Mouse (Mus musculus) left cerebral cortex, adult 2 months (tissue): ENCODE data around the gene Hes6. TPM values are rescaled to one million over a fixed set of nuclear protein-coding genes. Genes with fewer than 3 reads are reported as not detected.

Experiments
- DNase-seq, 2 experiments: peaks; one replicate each; pipeline ENCODE4 v3.0.0; 2021 to 2022; ENCODE audit warnings: low spot score in 2 of 2, mixed read lengths in 1 of 2; ENCODE audit errors: extremely low spot score in 1 of 2
- H3K27ac ChIP-seq: fragments of 200-600 bp; 2 replicates; pipeline ENCODE4 v1.8.1; 2022
- H3K4me3 ChIP-seq: fragments of 200-600 bp; 2 replicates; pipeline ENCODE4 v1.8.1; 2022
- CTCF ChIP-seq: fragments of 200-600 bp; IDR thresholded peaks from 2 replicates; pipeline ENCODE4 v1.8.1; 2022; ENCODE audit warnings: antibody characterized with exemption, mild to moderate bottlenecking, moderate library complexity
- intact Hi-C: fragments of 180-260 bp; cut with DNase I; formaldehyde crosslinking; loops from one replicate; pipeline ENCODE4 v1.15.1; 2025
- long read RNA-seq, 2 experiments: library from polyadenylated mRNA; stranded (forward); transcript quantifications; one replicate each; pipeline ENCODE4 v2.0.0; 2021; ENCODE audit warnings: borderline mapping rate in 2 of 2
- total RNA-seq, 2 experiments: library from RNA; stranded (reverse); gene quantifications; 2 replicates each; pipeline ENCODE4 v1.2.3; 2021

The Hes6 gene
- total RNA-seq, result 10 to 100 TPM; 13.4 to 14.6 TPM
- long read RNA-seq, experiment 1, transcript Hes6-201 (4 exons, 1,335 nt), result major isoform, 7 of 13 reads
- long read RNA-seq, experiment 1, transcript Hes6-202 (3 exons, 1,573 nt), result minor isoform, 6 of 13 reads
- long read RNA-seq, experiment 1, partial matches to known transcripts, result 0 of 13 reads
- long read RNA-seq, experiment 1, other reads (novel, unspliced or antisense), result 0 of 13 reads
- long read RNA-seq, experiment 2, transcript Hes6-201 (4 exons, 1,335 nt), result major isoform, 5 of 10 reads
- long read RNA-seq, experiment 2, partial matches to known transcripts, result 1 of 10 reads
- long read RNA-seq, experiment 2, other reads (novel, unspliced or antisense), result 0 of 10 reads

- intact Hi-C loops, result no loop called here
- DNase-seq, result peak; percentile 50 to 62
- peak within 1 kb of the TSS; percentile 84 for H3K4me3 ChIP-seq
- H3K27ac ChIP-seq, result peak within 1 kb of the TSS; percentile 71
- TF ChIP-seq CTCF, result no peak
Measured at GRCm38 (mm10) chr1:91413898-91414594, at the start of gene Hes6. TSS of gene Hes6 (minus strand) at chr1:91414038.

GRCm38 (mm10) chr1:91463336-91463995 lies 49.6 kb upstream of the Hes6 start:
- intact Hi-C loops, result no loop called here
- no peak overlapping the region for H3K27ac ChIP-seq
- no peak for TF ChIP-seq CTCF
- H3K4me3 ChIP-seq, result no peak overlapping the region
- no peak for DNase-seq

GRCm38 (mm10) chr1:91460564-91460963 lies 46.7 kb upstream of the Hes6 start:
- Histone ChIP-seq H3K4me3 (no peak overlapping the region), H3K27ac (no peak overlapping the region)
- intact Hi-C loops, result no loop called here
- DNase-seq, result no peak
- TF ChIP-seq CTCF, result no peak; the same call in 1 of the 2 replicates

GRCm38 (mm10) chr1:91460069-91460468 lies 46.2 kb upstream of the Hes6 start:
- no peak for TF ChIP-seq CTCF
- no peak for DNase-seq
- H3K4me3 ChIP-seq, result peak overlapping the region; percentile 96
- intact Hi-C loops, result no loop called here
- peak overlapping the region; percentile 50 for H3K27ac ChIP-seq

GRCm38 (mm10) chr1:91459059-91459809 lies 45.4 kb upstream of the Hes6 start, which contains the start of gene Per2:
TSS of gene Per2 (minus strand) at chr1:91459324.
- TF ChIP-seq CTCF, result peak; percentile 39
- intact Hi-C loops, result loop anchor here (1.0 to 10.0 kb wide), 3 partner anchors 31 to 254 kb away; partner anchors contain the start of gene Ilkap
- peak; percentile 99 for DNase-seq
- Histone ChIP-seq H3K4me3 (peak within 1 kb of the TSS; percentile 96), H3K27ac (peak within 1 kb of the TSS; percentile 96)

- no peak for TF ChIP-seq CTCF
- peak overlapping the region; percentile 96 for H3K4me3 ChIP-seq
- peak overlapping the region; percentile 96 for H3K27ac ChIP-seq
- peak; percentile 59 to 70 for DNase-seq
- intact Hi-C loops, result loop anchor here (10.0 kb wide), 1 partner anchor 254 kb away; no protein-coding TSS in a partner anchor
Measured at GRCm38 (mm10) chr1:91458223-91458861, 44.5 kb upstream of the Hes6 start.

- Histone ChIP-seq H3K27ac (peak overlapping the region; percentile 96), H3K4me3 (peak overlapping the region; percentile 96)
- peak; percentile 66 to 71 for DNase-seq
- intact Hi-C loops, result loop anchor here (10.0 kb wide), 1 partner anchor 253 kb away; no protein-coding TSS in a partner anchor
- TF ChIP-seq CTCF, result no peak
Measured at GRCm38 (mm10) chr1:91457698-91458097, 43.9 kb upstream of the Hes6 start.

GRCm38 (mm10) chr1:91457116-91457515 lies 43.3 kb upstream of the Hes6 start:
- TF ChIP-seq CTCF, result no peak
- peak overlapping the region; percentile 60 for H3K27ac ChIP-seq
- H3K4me3 ChIP-seq, result peak overlapping the region; percentile 96
- DNase-seq, result no peak
- intact Hi-C loops, result loop anchor here (10.0 kb wide), 1 partner anchor 252 kb away; no protein-coding TSS in a partner anchor

GRCm38 (mm10) chr1:91456301-91456801 lies 42.5 kb upstream of the Hes6 start:
- TF ChIP-seq CTCF, result no peak
- intact Hi-C loops, result loop anchor here (10.0 kb wide), 1 partner anchor 252 kb away; no protein-coding TSS in a partner anchor
- Histone ChIP-seq H3K4me3 (peak overlapping the region; percentile 96), H3K27ac (peak overlapping the region; percentile 30)
- DNase-seq, result peak in 1 of 2 experiments; percentile 36

- peak overlapping the region; percentile 96 for H3K4me3 ChIP-seq
- DNase-seq, result no peak
- intact Hi-C loops, result loop anchor here (10.0 kb wide), 1 partner anchor 251 kb away; no protein-coding TSS in a partner anchor
- TF ChIP-seq CTCF, result no peak
- peak overlapping the region; percentile 30 for H3K27ac ChIP-seq
Measured at GRCm38 (mm10) chr1:91455661-91456161, 41.9 kb upstream of the Hes6 start.
